Mouse (Mus musculus) small intestine, adult 2 months (tissue): ENCODE data around the gene Foxa3. TPM values are rescaled to one million over a fixed set of nuclear protein-coding genes. Genes with fewer than 3 reads are reported as not detected.

Source experiments
- H3K27ac ChIP-seq: fragments of 200-500 bp; 2 replicates; pipeline ENCODE4 v1.5.1; 2012; ENCODE audit warnings: low read depth, low read length, control low read depth, inconsistent platforms; ENCODE audit not compliant: insufficient read depth
- H3K27me3 ChIP-seq: fragments of 200-500 bp; 2 replicates; pipeline ENCODE4 v1.6.1; 2012; ENCODE audit warnings: mild to moderate bottlenecking, moderate library complexity, low read length, inconsistent platforms; ENCODE audit not compliant: control insufficient read depth, insufficient read depth
- H3K36me3 ChIP-seq: fragments of 200-500 bp; 2 replicates; pipeline ENCODE4 v1.6.1; 2012; ENCODE audit warnings: mild to moderate bottlenecking, low read length, control low read depth, inconsistent platforms; ENCODE audit not compliant: control insufficient read depth, insufficient read depth
- H3K4me1 ChIP-seq: fragments of 200-500 bp; 2 replicates; pipeline ENCODE4 v1.6.1; 2012; ENCODE audit warnings: low read length, inconsistent platforms, mixed read lengths; ENCODE audit not compliant: control insufficient read depth, insufficient read depth, insufficient read length
- H3K4me3 ChIP-seq: fragments of 200-500 bp; 2 replicates; pipeline ENCODE4 v1.5.1; 2012; ENCODE audit warnings: low read depth, mild to moderate bottlenecking, control low read depth, inconsistent platforms, low read length, moderate library complexity
- CTCF ChIP-seq: fragments of 200-500 bp; IDR thresholded peaks from 2 replicates; pipeline ENCODE4 v1.5.1; 2012; ENCODE audit warnings: low read depth, mild to moderate bottlenecking, control low read depth, inconsistent platforms, low read length, moderate library complexity, mixed read lengths; ENCODE audit not compliant: insufficient replicate concordance, insufficient read length; ENCODE audit errors: extremely low read depth
- POLR2A ChIP-seq: fragments of 200-500 bp; IDR thresholded peaks from 2 replicates; pipeline ENCODE4 v1.6.1; 2012; ENCODE audit warnings: low read depth, mild to moderate bottlenecking, control low read depth, inconsistent platforms, low read length, moderate library complexity
- WGBS: fragments of 180-500 bp; shearing (Covaris S2); methylation state at CpG from one replicate; pipeline ENCODE4 v1.1.7; 2018; 5-methylcytosine and 5-hydroxymethylcytosine counted together
- polyA plus RNA-seq: library from polyadenylated mRNA; depleted of rRNA; stranded (reverse); fragments of >200 nt; gene quantifications from 2 replicates; pipeline ENCODE4 v1.2.3, GENCODE M21; 2012

The Foxa3 gene
- polyA plus RNA-seq, 1 experiment = 19.9 TPM

DNA sequence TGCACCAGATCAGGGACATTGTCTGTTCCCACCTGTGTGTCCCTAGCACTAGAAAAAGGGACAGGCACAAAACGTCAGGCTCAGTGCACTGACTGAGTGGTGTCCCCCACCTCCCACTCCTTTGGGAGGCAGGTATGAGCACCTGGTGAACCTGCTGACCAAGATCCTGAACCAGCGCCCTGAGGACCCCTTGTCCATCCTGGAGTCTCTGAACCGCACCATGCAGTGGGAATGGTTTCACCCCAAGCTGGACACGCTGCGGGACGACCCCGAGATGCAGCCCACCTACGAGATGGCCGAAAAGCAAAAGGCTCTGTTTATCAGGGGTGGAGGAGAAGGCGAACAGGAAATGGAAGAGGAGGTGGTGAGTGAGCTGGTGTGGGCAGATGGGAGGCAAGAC lies 34.1 kb upstream of the Foxa3 start:
- Histone ChIP-seq H3K27me3 (no peaks in the 10 kb centered on the region), H3K4me3 (no peak overlapping the region), H3K27ac (no peak overlapping the region), H3K4me1 (no peaks in the 10 kb centered on the region), H3K36me3 (peaks cover 2% of the 10 kb centered on the region; the same call in 1 of the 2 replicates)
- TF ChIP-seq POLR2A (no peak), CTCF (no peak)
- 84% methylated on average over 10 of the region's 10 CpGs for WGBS

DNA sequence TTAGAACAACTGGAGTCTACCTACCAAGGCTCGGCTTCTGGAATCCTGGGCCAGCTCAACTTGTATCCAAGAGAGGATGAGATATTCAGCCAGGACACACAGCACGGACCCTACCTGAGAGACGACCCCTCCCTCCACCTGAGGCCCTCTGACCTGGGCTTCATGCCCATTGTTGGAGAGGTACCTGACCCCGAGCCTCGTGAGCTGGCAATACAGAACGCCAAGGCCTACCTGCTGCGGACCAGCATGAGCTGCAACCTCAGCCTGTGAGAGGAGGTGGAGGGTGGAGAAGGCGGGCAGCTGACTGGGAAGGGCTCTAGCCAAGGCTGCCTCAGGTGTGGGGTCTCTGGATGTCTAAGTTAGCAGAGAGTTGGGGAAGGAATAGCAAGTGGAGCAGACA lies 31.8 kb upstream of the Foxa3 start:
- TF ChIP-seq POLR2A (no peak), CTCF (no peak)
- no peak overlapping the region for H3K27ac ChIP-seq
- 82% methylated on average over 8 of the region's 8 CpGs for WGBS
- H3K27me3 ChIP-seq = no peaks in the 10 kb centered on the region
- H3K36me3 ChIP-seq = peaks cover 17% of the 10 kb centered on the region; the same call in 1 of the 2 replicates
- H3K4me1 ChIP-seq = no peaks in the 10 kb centered on the region
- H3K4me3 ChIP-seq = no peak overlapping the region

DNA sequence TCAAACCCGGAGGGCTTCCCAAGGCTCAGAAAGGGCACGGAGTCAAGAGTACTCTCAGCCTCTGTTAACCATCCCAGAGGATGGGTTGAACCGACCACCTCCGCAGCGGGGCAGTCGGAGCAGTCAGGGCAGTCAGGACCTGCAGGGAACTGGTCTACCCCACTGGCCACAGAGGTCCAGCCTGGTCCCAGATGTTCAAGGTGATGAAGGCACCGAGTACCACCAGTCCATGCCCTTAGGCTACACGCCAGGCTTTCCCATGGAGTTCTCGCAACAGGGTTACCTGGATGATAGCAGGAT lies 31.4 kb upstream of the Foxa3 start:
- WGBS = 80% methylated on average over 9 of the region's 9 CpGs
- no peaks in the 10 kb centered on the region for H3K4me1 ChIP-seq
- no peak overlapping the region for H3K4me3 ChIP-seq
- H3K36me3 ChIP-seq = peaks cover 20% of the 10 kb centered on the region; the same call in 1 of the 2 replicates
- no peaks in the 10 kb centered on the region for H3K27me3 ChIP-seq
- H3K27ac ChIP-seq = no peak overlapping the region
- TF ChIP-seq CTCF (no peak), POLR2A (no peak)

DNA sequence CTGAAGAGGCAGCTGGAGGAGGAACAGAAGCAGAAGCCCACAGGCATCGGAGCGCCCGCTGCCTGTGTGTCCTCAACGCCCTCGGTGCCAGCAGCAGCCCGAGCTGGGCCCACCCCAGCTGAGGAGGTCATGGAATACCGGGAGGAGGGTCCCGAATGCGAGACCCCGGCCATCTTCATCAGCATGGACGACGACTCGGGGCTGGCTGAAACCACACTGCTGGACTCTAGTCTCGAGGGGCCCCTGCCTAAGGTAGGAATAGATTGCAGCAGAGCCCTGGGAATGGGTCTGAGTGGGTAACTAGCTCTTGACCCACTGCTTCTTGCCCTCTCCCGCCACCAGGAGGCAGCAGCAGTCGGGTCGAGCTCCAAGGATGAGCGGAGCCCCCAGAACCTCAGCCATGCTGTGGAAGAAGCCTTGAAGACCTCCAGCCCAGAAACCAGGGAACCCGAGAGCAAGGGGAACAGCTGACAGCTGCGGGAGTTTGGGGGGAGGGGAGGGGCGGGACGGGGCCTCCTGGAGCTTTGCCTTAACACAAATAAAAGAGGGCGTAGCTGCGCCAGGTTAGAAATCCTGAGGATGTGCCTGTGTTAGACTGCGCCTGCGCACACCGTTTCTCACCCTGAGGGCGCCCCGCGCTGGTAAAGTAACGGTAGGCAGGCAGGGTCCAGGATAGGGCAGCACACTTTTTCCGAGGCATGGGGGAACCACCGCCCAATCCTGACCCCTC lies 30.9 kb upstream of the Foxa3 start, which contains the start of gene Rsph6a:
TSS of gene Rsph6a (plus strand) at position 644 of the 730 bp plus-strand sequence.
- H3K4me3 ChIP-seq = no peak within 1 kb of the TSS
- 57% methylated on average over 33 of the region's 33 CpGs for WGBS
- H3K27me3 ChIP-seq = no peaks in the 10 kb centered on the region
- no peaks in the 10 kb centered on the region for H3K4me1 ChIP-seq
- no peak; the same call in 1 of the 2 replicates for TF ChIP-seq CTCF
- no peak for TF ChIP-seq POLR2A
- H3K27ac ChIP-seq = no peak within 1 kb of the TSS
- peaks cover 26% of the 10 kb centered on the region for H3K36me3 ChIP-seq

DNA sequence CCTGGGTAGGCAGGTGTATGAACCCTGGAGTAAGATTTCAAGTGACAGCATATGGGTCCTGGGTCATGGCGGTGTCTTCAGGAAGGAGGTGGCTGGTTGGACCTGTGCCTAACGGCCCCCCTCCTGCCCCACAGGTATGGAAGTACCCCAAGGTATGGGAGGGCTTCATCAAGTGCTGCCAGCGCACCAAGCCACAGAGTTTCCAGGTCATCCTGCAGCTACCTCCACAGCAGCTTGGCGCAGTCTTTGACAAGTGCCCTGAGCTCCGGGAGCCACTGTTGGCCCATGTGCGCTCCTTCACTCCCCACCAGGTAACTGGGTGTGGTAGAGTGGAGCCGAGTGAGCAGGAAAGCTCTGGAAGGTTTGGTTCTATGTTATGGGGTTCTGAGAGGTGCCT lies 29.8 kb upstream of the Foxa3 start:
- no peaks in the 10 kb centered on the region for H3K4me1 ChIP-seq
- peaks cover 34% of the 10 kb centered on the region for H3K36me3 ChIP-seq
- H3K27ac ChIP-seq = no peak overlapping the region
- H3K27me3 ChIP-seq = no peaks in the 10 kb centered on the region
- WGBS = 87% methylated on average over 7 of the region's 7 CpGs
- TF ChIP-seq POLR2A (no peak), CTCF (no peak)
- no peak overlapping the region for H3K4me3 ChIP-seq

- H3K27ac ChIP-seq = no peak overlapping the region
- H3K4me3 ChIP-seq = no peak overlapping the region
- no peaks in the 10 kb centered on the region for H3K4me1 ChIP-seq
- TF ChIP-seq CTCF = no peak
- no peak for TF ChIP-seq POLR2A
- no peaks in the 10 kb centered on the region for H3K27me3 ChIP-seq
- peaks cover 38% of the 10 kb centered on the region for H3K36me3 ChIP-seq
- 90% methylated on average over 15 of the region's 15 CpGs for WGBS
These were observed 29.2 kb upstream of the Foxa3 start for GRCm38 (mm10) chr7:19052345-19053135.

- Histone ChIP-seq H3K27ac (no peak overlapping the region), H3K27me3 (no peaks in the 10 kb centered on the region), H3K4me1 (no peaks in the 10 kb centered on the region), H3K4me3 (no peak overlapping the region), H3K36me3 (peaks cover 52% of the 10 kb centered on the region)
- WGBS = 75% methylated on average over 4 of the region's 4 CpGs
- TF ChIP-seq CTCF (no peak), POLR2A (no peak)
These were observed 27.8 kb upstream of the Foxa3 start for GRCm38 (mm10) chr7:19051161-19051560.
